Mouse (Mus musculus) brown adipose tissue, adult 24 weeks (tissue): ENCODE results near the gene Cherp. TPM values are rescaled to one million over a fixed set of nuclear protein-coding genes. Genes with fewer than 3 reads are reported as not detected.

Source experiments
- H3K27ac ChIP-seq: fragments of 200-500 bp; replicated peaks from 2 replicates; pipeline ENCODE4 v1.5.1; 2012; ENCODE audit warnings: low read depth, mild to moderate bottlenecking, low read length
- H3K4me1 ChIP-seq: fragments of 200-500 bp; 2 replicates; pipeline ENCODE4 v1.6.1; 2012; ENCODE audit warnings: low read length, mixed read lengths; ENCODE audit not compliant: control insufficient read depth, insufficient read depth, insufficient read length
- H3K4me3 ChIP-seq: fragments of 200-500 bp; 2 replicates; pipeline ENCODE4 v1.5.1; 2012; ENCODE audit warnings: low read depth, mild to moderate bottlenecking, low read length, moderate library complexity; ENCODE audit not compliant: insufficient read depth
- polyA plus RNA-seq: library from polyadenylated mRNA; stranded (reverse); fragments of >200 nt; gene quantifications from 2 replicates; pipeline ENCODE4 v1.2.4, GENCODE M21; 2012; ENCODE audit not compliant: missing spikeins, insufficient read depth, insufficient read length

Gene Cherp
- polyA plus RNA-seq, 1 experiment = 12.8 TPM

DNA sequence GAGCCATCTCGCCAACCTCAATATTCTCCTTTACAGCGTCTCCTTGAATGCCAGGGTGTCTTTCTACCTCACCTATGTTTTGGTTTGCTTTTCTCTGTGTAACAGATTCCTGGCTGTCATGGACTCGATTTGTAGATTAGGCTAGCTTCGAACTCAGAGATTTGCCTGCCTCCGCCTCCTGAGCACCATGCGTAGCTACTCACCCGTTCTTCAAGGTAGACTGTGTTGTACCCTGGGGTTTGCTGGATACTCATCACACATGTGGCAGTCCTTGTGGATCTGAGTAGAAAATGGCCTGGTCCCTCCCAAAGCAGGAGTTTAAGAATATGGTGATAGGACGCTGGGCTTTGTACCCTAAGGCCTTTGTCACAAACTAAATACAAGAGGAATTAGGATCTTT, 18.4 kb upstream of the Cherp start:
- Histone ChIP-seq H3K4me3 (peak overlapping the region; percentile 69), H3K27ac (peak overlapping the region; percentile 62; the same call in 1 of the 2 replicates), H3K4me1 (peaks cover 8% of the 10 kb centered on the region)

GRCm38 (mm10) chr8:72492622-72493081, 17.6 kb upstream of the Cherp start:
- H3K4me1 ChIP-seq = peaks cover 8% of the 10 kb centered on the region
- H3K27ac ChIP-seq = peak overlapping the region; percentile 62
- H3K4me3 ChIP-seq = peak overlapping the region; percentile 84

- peak within 1 kb of the TSS; percentile 62 for H3K27ac ChIP-seq
- peaks cover 8% of the 10 kb centered on the region for H3K4me1 ChIP-seq
- peak within 1 kb of the TSS; percentile 84 for H3K4me3 ChIP-seq
Measured at GRCm38 (mm10) chr8:72491680-72492621, 16.9 kb upstream of the Cherp start, which contains the start of gene Slc35e1. Gene Slc35e1, minus strand, starts transcription at chr8:72492614.

DNA sequence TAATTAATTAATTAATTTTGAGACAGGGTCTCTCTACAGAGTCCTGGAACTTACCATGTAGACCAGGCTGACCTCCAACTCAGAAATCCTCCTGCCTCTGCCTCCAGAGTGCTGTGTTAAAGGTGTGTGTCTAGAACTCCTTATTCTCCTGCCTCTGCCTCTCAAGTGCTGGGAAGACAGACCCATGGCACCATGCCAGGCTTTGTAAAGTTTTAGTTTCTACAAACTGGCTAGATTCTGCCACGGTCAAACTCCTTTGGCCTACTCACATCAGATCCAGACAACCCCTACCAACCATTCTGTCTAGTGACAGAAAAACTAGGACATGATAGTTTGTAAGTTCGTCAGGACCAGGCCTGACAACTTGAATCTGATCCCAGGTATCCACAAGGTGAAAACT, 16.0 kb upstream of the Cherp start:
- Histone ChIP-seq H3K4me3 (no peak overlapping the region; the same call in 1 of the 2 replicates), H3K27ac (no peak overlapping the region), H3K4me1 (peaks cover 8% of the 10 kb centered on the region)

DNA sequence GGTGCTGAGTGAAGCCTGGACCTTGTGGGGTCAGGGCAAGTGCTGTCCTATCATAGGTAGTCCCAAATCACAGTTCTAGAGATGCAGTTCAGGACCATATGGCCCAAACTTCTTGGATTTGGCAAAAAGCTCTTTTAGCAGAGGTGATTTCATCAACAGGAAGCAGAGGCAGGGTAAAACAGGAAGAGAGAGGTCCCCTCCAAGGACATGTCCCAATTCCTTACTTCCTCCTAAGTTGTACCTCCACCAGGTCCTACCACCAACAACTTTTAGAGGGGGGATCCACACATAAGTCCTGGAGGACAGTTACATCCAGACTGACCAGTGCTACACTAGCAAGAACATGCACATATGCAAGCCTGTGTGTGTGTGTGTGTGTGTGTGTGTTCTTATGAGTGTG, 12.0 kb upstream of the Cherp start:
- peaks cover 4% of the 10 kb centered on the region for H3K4me1 ChIP-seq
- no peak overlapping the region for H3K4me3 ChIP-seq
- no peak overlapping the region for H3K27ac ChIP-seq

GRCm38 (mm10) chr8:72485456-72486199, 10.6 kb upstream of the Cherp start:
- Histone ChIP-seq H3K4me3 (no peak overlapping the region), H3K27ac (peak overlapping the region; percentile 49), H3K4me1 (no peaks in the 10 kb centered on the region)

DNA sequence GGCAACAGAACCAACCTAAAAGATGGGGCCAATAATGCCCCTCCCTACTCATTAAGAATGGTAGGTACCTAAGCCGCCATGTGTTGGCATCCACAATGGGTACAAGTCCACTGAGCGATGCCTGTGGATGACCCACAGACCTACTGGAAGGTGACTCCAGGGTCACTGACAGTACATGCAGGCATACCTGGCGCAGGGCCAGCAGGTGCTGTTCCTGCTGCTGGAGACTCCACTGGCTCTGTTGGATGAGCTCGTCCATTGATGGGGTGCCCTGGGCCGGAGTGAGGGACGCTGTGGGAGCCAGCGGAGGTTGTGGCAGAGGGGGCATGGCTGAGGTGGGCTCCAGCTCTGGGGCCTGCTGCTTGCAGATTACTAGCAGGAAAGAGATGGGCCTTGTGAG, 4.3 kb downstream of the Cherp start:
- Histone ChIP-seq H3K4me3 (no peak overlapping the region), H3K27ac (no peak overlapping the region), H3K4me1 (0 out of 2 replicates have a peak, but pooled peaks cover 2% of the 10 kb centered on the region)

GRCm38 (mm10) chr8:72469984-72470383, 5.0 kb downstream of the Cherp start:
- H3K4me3 ChIP-seq = no peak overlapping the region
- no peak overlapping the region for H3K27ac ChIP-seq
- H3K4me1 ChIP-seq = 0 out of 2 replicates have a peak, but pooled peaks cover 2% of the 10 kb centered on the region

DNA sequence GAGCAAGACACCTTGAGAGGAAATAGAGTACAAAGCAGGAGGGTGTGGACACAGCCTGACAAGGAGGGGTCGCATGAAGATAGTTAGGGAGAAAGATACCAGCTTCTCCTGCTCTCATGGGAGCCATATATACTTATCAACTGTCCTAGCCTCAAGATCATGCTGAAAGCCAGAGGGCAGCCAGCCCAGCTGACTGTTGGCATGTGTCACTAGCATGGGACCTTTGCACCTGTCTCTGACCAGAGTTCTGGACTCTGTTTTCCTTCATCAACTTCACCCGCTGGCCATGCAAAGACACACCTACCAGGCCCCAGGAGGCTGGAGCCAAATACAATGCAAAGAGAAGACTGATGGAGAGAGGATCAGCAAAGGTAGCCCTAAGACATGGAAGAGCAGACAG, 5.8 kb downstream of the Cherp start:
- no peak overlapping the region for H3K27ac ChIP-seq
- no peak overlapping the region for H3K4me3 ChIP-seq
- H3K4me1 ChIP-seq = 0 out of 2 replicates have a peak, but pooled peaks cover 2% of the 10 kb centered on the region

GRCm38 (mm10) chr8:72464211-72464610, 10.8 kb downstream of the Cherp start:
- H3K4me1 ChIP-seq = no peaks in the 10 kb centered on the region
- no peak overlapping the region for H3K4me3 ChIP-seq
- no peak overlapping the region for H3K27ac ChIP-seq

- Histone ChIP-seq H3K4me3 (no peak overlapping the region), H3K4me1 (no peaks in the 10 kb centered on the region), H3K27ac (no peak overlapping the region)
Measured at GRCm38 (mm10) chr8:72459881-72460533, 15.0 kb downstream of the Cherp start.

- Histone ChIP-seq H3K4me1 (no peaks in the 10 kb centered on the region), H3K27ac (no peak overlapping the region), H3K4me3 (no peak overlapping the region)
Measured at GRCm38 (mm10) chr8:72458457-72458856, 16.6 kb downstream of the Cherp start.

DNA sequence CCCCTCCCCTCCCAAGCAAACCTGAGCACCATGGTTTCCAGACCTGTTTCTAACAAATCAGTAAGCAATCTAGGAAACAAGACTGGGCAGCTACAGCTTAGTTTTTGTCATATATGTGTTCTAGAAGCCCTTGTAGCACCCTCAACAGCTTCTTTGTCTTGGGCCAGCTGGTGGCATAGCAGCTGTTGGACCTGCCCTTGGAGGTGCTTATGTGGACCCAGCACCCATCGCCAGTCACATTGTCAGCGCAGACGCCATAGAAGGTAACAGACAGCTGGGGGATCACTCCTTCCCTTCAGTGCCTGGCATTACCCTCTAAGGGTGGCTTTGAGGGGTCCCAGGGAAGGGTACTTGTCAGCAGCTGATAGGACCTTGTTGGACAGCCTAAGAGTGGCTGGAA, 17.2 kb downstream of the Cherp start:
- no peak overlapping the region for H3K4me3 ChIP-seq
- no peak overlapping the region for H3K27ac ChIP-seq
- H3K4me1 ChIP-seq = no peaks in the 10 kb centered on the region

DNA sequence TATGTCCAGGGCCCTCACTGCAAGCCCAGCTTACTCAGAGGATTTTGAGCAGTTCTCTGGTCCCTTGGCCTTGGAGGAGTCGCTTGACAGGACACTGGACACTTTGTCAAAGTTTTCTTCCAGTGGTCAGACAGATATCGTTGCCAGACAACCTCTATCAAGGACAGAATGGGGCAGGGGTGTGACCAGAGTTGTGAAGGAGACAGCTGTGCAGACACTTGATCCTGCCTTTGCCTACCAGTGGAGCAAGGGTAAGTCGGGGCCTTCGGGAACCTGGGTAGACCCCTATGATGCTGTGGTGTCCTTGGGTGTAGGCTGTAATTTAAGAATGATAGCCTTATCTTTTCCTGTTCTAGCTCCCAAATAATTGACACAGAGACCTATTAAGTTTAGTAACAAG, 19.7 kb downstream of the Cherp start:
- Histone ChIP-seq H3K27ac (no peak overlapping the region), H3K4me3 (no peak overlapping the region), H3K4me1 (no peaks in the 10 kb centered on the region)

- no peaks in the 10 kb centered on the region for H3K4me1 ChIP-seq
- no peak overlapping the region for H3K4me3 ChIP-seq
- H3K27ac ChIP-seq = no peak overlapping the region
Measured at GRCm38 (mm10) chr8:72453904-72454303, 21.1 kb downstream of the Cherp start.
